Mouse (Mus musculus): ENCODE measurements around the gene Gimap8.
A peak's percentile ranks its signal among the peaks of the same experiment; 100 is the strongest.
"Not testable (repeated sequence)": the region's sequence is repeated elsewhere in the genome, so short reads cannot be mapped to it uniquely, and the experiment has no call there.

The Gimap8 gene

GRCm38 (mm10) chr6:48678391-48678790 is 31.4 kb downstream of the Gimap8 start:
- no peak for DNase-seq (ENCODE audit: low spot score in 2 of 2)

- DNase-seq (ENCODE audit: low spot score in 2 of 2) = no peak
Measured at GRCm38 (mm10) chr6:48679701-48680100, 32.7 kb downstream of the Gimap8 start.

GRCm38 (mm10) chr6:48680421-48680820 is 33.4 kb downstream of the Gimap8 start:
- DNase-seq (ENCODE audit: low spot score in 2 of 2) = no peak

DNA sequence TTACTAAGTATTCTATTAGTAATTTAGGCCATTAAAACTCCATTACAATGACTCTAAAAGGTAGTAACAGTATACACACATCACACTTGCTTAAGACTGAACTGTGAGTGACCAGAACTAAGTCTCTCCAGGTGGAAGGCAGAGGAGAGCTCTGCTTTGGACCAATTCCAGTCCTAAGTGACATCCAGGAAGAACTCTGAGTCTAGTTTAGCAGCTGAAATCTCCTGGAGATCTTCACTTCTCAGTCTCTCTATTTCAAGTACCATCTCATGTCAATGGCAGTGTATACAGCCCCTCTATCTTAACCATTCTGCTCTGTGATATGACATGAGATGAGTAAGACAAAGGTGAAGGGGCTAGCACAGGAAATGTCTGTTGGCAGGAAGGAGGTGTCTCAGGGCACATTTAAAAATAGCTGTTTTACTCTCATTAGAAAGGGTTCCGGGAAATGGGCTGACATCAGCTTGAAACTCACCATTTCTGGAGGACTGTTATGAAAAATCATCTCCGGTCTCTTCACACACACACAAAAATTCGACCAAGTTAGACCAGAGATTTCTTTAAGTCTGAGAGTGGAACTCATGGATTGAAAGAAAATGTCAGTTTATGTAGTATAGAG is 34.5 kb downstream of the Gimap8 start:
- no peak for DNase-seq (ENCODE audit: low spot score in 2 of 2)

DNA sequence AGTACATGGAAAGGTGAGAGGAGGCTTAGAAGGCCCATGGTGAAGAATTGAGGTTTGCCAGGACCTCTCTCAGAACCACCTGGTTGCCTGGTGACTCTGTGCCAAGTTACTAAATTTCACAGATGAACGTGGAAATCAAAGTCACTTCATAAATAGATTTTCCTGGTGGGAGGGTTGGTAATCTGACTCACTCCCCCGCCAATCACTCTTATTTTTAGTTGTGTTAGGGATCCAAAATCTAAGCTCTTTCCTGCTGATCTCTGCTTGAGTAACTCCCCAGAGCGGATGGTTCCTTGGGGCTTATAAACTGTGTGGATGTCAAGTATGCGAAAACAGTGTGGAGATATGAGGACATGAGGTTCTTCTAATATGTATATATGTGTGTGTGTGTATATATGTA is 35.2 kb downstream of the Gimap8 start:
- peak in 1 of 2 experiments; percentile 8 for DNase-seq (ENCODE audit: low spot score in 2 of 2)

DNA sequence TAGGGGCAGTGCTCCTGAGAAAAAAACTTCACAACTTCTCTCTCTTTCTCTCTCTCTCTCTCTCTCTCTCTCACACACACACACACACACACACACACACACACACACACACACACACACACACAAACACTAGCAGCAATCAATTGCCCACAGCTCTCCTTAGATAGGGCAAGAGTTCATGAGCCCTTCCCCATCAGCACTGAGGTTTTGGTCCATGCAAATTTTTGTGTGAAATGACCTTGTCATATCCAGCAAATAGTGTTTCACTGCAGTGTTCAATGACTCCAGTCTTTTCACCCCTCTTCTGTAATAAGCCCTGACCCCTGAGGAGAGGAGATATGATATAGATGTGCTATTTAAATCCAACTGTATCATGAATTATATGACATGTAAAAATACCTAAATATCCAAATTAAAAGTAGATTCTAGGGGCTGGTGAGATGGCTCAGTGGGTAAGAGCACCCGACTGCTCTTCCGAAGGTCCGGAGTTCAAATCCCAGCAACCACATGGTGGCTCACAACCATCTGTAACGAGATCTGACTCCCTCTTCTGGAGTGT is 36.3 kb downstream of the Gimap8 start:
- not testable (repeated sequence) for DNase-seq (ENCODE audit: low spot score in 2 of 2)

DNA sequence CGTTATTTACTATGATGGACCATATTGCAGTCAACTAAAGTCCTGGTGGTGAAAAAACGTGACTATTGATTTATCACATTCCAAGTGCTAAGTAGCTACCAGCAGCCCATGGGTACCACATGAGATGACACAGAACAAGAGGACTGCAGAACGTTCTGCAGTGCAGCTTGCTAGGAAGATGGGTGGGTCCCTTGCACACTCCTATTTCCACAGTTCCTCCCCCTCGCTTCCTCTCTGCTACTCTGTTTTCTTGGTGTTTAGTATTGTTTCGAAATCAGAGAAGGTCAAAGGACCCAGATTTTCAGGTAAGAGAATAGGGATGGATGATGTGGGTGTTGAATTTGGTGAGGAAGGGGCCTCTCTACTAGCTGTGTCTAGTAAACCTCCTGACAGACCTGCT is 37.3 kb downstream of the Gimap8 start, which contains the start of gene Gimap4:
Gene Gimap4 (plus strand): TSS at position 231 of the 400 bp plus-strand sequence.
- no peak for DNase-seq (ENCODE audit: low spot score in 2 of 2)

- no peak for DNase-seq (ENCODE audit: low spot score in 2 of 2)
Measured at GRCm38 (mm10) chr6:48684806-48685205, 37.8 kb downstream of the Gimap8 start.

DNA sequence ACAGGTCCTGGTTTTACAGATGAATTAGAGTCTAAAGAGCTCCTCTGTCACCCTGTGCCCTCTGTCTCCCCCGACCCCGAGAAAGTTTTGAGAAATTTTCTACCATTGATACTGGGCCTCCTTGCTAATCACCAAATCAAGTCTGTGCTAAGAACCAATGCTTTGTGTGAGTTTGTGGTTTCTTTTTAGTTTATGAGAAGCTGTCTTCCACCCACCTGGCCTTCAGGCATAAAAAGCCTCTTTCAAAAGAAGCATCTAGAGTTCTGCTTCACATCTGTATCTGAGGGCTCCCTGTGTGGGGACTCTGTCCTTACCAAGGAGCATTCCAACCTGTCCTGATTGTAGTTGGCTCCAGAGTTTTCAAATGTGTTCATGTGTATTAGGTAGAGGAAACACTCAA is 38.2 kb downstream of the Gimap8 start:
- no peak for DNase-seq (ENCODE audit: low spot score in 2 of 2)

DNA sequence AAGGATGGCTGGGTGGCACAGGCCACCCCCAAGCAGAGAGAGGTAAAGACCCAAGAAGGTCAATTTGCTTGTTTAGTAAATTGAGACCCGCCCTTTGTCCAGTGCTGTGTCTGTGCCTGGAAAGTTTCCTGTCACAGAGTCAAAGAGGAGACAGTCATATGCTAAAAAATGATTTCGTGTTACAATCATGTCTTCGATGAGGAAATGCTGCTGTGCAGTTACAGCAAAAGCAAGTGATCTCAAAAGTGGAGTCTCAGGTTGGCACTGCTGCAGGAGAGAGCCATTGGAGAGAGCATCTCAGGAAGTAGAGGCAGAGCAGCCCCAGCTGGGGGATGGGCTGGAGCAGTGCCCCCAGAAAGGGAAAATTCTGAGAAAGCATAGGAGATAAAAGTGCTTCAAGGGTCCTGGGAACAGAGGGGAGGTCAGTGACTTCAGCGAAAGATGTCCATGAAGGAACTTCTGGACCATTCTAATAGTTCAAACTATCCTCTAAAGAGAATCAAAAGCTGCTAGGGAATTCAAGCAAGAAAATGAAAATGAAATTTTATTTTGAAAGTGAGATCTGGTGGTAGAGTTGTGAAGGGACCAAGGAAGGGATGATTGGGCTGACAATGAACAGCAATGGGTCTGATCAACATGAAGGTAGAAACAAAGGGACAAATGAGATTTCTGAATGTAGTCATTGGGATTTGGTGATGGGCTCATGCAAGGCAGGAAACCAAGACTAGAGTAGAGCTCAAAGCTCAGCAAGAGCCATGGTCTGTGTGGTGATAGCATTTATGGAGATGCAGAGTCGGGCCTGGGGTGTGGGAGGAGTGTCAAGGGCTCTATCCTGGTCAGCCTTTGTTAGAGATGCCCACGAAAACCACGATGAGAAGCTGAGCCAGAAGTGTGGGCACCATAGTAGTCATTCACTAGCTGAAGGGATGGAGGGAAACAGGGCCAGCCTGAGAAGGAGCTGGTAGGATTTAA is 38.9 kb downstream of the Gimap8 start:
- DNase-seq (ENCODE audit: low spot score in 2 of 2) = no peak

DNA sequence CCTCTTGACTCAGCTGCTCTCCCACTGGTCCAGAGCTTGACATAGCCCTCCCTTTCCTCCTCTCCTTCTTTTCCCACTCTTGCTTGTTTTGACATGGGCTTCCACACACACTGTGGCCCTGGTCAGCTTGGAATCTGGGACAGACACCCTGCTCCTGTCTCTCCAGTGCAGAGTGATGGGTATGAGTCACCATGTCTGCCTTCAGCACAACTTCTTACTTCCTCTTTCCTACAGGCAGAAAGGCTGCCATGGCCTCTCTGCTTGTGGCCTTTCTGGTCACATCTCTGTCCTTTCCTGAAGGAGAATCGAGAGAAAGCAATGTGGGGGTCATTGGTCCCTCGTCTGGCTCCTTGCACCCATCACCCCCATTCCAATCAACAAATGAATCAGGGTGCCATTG is 40.0 kb downstream of the Gimap8 start:
- DNase-seq (ENCODE audit: low spot score in 2 of 2) = no peak

DNA sequence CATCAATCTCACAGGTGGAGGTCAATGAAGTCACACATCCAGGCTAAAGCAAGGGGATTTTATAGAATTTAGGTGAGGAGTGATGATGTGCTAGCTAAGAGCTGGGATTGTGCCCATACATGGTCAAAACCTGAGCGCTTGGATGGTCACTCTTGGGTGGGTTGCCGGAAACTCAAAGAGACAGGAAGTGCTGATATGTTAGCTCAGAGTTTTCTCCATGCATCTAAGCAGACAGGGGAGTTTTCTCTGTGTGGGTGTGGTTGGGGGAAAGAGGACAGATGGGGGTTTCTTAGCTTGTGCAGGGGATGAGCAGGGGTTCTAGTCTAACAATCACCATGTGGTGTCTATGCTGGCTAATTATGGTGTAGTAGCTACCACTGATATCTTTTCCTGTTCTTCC is 42.3 kb downstream of the Gimap8 start:
- DNase-seq (ENCODE audit: low spot score in 2 of 2) = no peak

DNA sequence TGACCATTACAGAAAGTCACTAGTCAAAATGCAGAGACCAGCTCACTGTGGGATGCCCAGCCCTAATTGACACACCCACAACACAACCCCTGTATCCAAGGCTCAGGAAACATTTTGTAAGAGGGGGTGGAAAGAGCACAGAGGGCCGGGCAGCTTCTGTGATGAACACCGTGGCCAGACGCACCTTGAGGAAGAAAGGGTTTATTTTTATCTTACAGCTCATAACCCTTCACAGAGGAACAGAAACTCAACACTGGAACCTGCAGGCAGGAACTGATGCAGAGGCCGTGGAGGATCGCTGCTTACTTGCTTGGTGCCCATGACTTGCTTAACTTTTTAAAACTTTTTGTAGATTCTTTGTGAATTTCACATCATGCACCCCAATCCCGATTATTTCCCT is 45.9 kb downstream of the Gimap8 start:
- DNase-seq (ENCODE audit: low spot score in 2 of 2) = no peak

- no peak for DNase-seq (ENCODE audit: low spot score in 2 of 2)
Measured at GRCm38 (mm10) chr6:48696830-48697554, 50.0 kb downstream of the Gimap8 start.

GRCm38 (mm10) chr6:48697555-48697930 is 50.5 kb downstream of the Gimap8 start:
- DNase-seq (ENCODE audit: low spot score in 2 of 2) = no peak

- no peak for DNase-seq (ENCODE audit: low spot score in 2 of 2)
Measured at GRCm38 (mm10) chr6:48698066-48698856, 51.2 kb downstream of the Gimap8 start.

DNA sequence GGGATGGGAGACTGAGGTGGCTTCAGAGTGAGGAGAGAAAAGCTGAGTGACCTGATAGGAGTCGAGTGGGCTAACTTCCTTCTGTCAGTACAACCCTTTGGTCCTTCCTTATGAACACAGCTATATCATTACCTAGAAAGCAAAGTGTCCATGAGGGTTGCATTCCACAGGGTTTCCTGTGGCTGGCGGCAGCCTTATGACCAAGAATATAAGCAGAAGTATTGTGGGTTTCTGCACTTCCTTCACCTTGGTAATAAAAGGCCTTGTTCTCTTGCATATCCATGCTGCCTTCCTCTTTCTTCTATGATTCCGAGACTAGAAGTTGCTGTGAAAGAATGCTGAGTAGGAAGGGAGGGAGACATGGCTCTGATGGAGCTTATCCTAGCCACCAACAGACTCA is 51.9 kb downstream of the Gimap8 start:
- DNase-seq (ENCODE audit: low spot score in 2 of 2) = no peak

- DNase-seq (ENCODE audit: low spot score in 2 of 2) = no peak
Measured at GRCm38 (mm10) chr6:48700251-48701075, 53.4 kb downstream of the Gimap8 start.

DNA sequence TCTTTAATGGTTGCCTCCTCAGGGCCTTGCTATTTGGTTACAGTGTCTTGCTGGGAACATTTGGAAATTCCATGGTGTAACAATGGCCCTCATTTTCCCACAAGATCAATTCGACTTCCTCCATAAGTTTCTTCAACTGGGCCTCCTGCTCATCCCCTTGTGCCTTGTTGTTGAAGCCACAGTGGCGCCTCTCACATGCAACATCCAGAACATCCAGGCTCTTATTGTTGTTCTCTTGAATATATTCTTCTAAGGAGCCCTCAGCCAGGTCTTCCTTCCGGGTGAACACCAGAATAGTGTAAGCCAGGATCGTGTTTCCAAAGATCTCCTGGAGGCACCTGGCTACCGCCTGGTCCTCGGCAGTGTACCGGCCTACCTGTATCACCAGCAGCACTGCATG is 55.1 kb downstream of the Gimap8 start:
- DNase-seq (ENCODE audit: low spot score in 2 of 2) = no peak

DNA sequence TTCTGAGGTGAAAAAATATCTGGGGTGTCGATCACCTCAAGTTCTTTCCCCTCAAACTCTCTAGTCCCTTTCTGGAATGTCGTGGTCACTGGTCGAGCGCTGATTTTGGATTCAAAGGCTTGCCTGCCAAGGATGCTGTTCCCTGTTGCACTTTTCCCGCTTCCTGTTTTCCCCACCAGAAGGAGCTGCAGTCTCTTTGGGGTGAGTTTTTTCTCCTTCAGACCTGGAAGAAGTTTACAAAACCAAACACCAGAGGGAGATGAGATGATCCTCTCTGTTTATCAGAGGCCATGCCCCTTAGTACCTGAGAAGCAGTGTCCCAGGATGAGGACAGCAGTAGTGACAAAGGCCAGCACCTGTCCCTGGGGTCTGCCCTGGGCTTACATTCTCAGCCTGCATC is 55.6 kb downstream of the Gimap8 start:
- no peak for DNase-seq (ENCODE audit: low spot score in 2 of 2)

All from right cerebral cortex, postnatal 36 days (tissue).